Mouse (Mus musculus): Measurements from ENCODE around the gene Tbc1d25.

The Tbc1d25 gene

DNA sequence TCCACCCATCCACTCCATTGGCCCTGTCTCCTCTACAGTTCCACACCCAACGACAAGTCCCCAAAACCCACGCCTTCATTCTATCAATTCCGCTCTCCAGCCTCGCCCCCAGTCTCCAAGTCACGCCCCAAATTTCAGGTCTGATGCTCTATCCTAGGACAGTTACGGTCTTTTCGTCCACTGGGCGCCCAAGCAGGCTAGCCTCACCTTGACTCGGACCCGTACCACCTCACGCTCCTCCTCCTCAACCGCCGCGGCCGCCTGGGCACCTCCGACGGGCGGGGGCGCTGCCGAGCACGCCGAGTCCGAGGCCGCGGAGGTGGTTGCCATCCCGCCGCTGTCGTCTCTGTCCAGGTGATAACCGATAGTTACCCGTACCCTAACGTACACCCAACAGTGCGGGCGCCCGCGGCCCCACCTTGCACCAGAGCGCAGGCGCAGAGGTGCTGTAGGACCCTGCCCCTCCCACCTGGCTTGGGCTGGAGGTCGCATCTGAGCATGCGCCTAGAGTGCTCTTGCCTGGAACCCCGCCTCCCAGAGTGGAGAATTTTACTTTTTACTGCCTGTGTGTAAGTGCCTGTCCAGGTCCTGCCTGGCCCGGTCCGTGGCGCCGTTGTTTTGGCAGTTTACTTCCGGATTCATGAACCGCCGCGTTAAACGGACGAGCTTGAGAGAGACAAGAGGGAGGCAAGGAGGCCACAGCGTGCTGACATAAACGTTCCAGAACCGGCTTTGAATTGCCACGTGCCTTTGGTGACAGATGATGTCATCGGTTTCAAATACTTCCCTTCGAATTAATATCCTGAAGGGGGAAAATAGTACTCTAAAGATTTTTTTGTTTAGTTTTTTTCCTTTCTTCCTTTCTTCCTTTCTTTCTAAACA is at the start of gene Tbc1d25:
Gene Tbc1d25 (minus strand): TSS at position 678 of the 882 bp plus-strand sequence.
- in situ Hi-C loops (cut with MboI, MseI): no loop called here

DNA sequence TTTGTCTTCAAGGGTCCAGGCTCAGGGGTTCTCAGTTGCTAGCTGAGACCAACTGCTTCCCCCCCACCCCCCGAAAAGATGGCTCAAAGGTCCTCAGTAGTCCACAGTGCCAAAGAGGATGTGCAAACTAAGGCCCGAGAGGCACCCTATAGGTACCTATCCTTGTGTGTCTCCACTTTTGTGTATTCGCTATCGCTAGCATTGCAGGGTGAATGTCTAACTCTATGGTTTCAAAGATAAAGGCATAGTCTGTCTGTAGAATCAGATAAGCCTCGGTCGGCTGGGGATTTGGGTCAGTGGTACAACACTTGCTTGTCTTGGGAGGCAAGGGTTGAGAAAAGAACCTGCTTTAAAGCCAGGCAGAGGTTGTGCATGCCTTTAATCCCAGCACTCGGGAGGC is 47.5 kb upstream of the Tbc1d25 start:
- in situ Hi-C loops (cut with MboI, MseI): no loop called here

DNA sequence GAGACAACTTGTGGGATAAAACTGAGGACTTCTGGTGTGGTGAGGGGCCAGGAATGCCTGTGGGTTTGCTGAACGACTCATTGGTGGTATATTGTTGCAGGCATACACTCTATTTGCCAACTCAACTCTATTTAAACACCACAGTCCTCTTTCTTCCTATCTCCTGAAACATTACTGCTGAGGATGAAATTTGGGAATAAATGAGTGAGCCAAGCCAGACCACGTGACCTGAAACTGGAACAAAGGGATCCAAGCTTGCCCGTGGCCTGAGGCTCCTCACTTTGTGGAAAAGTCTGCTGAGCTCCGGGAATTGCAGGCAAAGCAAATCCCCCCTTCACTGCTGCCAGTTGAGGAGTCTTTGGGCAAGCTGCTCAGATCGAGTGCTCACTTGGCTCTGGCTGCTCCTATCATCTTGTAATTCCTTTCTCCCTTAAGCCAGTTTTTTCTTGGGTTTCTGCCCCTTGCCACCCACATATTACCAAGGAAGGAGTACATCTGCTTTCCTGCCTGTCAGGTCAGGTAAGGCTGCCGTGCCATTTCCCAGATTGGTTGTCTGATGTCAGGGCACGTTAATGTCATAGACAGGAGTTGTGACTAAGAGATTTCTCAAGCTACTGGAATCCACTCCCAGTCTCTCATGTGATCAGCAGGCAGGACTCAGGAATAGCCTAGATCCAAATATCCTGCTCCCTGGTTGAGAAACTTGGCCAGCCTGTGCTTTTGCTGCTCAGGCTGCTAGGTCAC is 46.9 kb upstream of the Tbc1d25 start:
- in situ Hi-C loops (cut with MboI, MseI): no loop called here

- in situ Hi-C loops (cut with MboI, MseI): no loop called here
Observed at GRCm38 (mm10) chrX:8222296-8222677, 46.3 kb upstream of the Tbc1d25 start.

GRCm38 (mm10) chrX:8219651-8220050 is 43.7 kb upstream of the Tbc1d25 start:
- in situ Hi-C loops (cut with MboI, MseI): no loop called here

- in situ Hi-C loops (cut with MboI, MseI): no loop called here
Observed at GRCm38 (mm10) chrX:8218114-8218513, 42.1 kb upstream of the Tbc1d25 start.

GRCm38 (mm10) chrX:8217383-8217782 is 41.4 kb upstream of the Tbc1d25 start:
- in situ Hi-C loops (cut with MboI, MseI): no loop called here

- in situ Hi-C loops (cut with MboI, MseI): no loop called here
Observed at GRCm38 (mm10) chrX:8211490-8212207, 35.7 kb upstream of the Tbc1d25 start.

GRCm38 (mm10) chrX:8209720-8210119 is 33.7 kb upstream of the Tbc1d25 start:
- in situ Hi-C loops (cut with MboI, MseI): no loop called here

DNA sequence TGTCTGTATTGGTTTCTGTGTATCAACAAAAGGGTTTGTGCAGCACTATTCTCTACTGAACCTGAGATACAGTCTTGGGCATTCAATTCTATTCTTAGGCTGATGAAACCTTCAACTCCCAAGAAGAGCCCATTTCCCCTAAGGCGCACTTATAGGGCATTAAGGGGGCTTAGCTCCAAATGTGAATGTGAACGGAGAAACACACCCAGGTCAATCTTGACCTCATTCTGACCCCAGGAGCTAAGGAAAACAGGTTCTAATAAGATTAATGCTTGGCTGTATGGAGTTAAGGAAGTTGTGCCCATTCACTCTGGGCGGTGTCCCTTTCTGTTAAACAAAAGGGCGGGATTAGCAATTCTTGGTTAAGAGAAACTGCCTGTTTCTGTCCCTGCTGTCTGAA is 31.2 kb upstream of the Tbc1d25 start:
- in situ Hi-C loops (cut with MboI, MseI): no loop called here

DNA sequence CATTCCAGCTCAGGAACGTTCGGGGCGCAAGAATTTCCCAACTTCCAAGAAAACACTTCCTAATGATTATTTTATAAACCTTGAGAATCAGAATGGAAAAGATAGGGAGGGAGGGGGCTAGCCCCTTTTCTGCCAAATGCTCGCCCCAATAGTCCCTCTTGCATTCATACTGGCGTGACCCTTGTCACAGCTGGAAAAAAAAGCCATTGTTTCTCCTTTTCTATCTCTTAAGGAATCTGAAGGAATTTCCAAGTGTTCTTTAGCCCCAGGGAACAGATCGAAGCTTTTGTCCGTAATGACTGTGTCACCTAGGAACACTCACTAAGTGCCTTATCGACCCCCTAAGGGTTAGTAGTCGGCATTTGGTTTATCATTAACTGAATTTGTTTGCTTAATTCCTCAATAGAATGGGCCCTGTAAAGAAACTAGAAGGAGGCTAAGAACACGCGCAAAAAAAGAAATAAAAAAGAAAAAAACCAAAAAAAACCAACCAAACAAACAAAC is 30.8 kb upstream of the Tbc1d25 start:
- in situ Hi-C loops (cut with MboI, MseI): no loop called here

GRCm38 (mm10) chrX:8206015-8206693 is 30.2 kb upstream of the Tbc1d25 start, which contains the start of gene Porcn:
TSS of gene Porcn (minus strand) at chrX:8206525.
- in situ Hi-C loops (cut with MboI, MseI): no loop called here

GRCm38 (mm10) chrX:8205551-8205950 is 29.6 kb upstream of the Tbc1d25 start:
- in situ Hi-C loops (cut with MboI, MseI): no loop called here

GRCm38 (mm10) chrX:8205088-8205487 is 29.1 kb upstream of the Tbc1d25 start:
- in situ Hi-C loops (cut with MboI, MseI): no loop called here

DNA sequence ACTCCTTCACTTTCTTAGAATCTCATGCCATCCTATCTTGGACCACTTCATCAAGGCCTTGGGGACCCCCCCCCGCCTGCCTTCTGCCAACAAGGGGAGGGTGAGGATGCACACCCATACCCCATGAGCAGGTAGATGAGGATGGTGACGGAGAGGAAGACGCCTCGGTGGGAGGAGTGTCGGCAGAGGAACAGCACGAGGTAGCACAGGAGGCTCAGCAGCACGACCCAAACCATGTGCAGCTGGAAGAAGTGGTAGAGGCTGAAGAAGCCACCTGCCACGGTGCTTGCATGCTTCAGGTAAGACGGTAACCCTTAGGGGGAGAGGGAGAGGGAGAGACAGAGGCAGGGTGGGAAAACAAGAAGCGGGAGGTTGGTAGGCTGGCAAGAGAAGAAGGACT is 28.1 kb upstream of the Tbc1d25 start:
- in situ Hi-C loops (cut with MboI, MseI): no loop called here

DNA sequence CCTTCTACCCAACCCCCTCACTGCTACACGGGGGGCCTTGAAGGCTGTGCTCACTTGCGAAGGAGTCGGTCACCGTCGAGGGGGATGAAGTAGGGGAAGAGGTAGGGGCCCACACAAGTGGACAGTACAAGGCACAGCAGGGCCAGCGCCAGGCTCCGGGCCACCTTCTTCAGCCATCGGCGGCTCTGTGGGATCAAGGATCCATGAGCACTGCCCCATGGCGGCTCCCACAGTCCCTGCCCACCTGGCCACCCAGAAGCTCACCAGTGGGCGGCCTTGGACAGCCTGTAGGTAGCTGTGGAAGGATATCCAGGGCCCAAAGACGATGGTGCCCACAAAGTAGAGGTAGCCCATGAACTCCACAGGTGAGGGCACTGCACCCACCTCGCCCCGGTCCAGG is 27.1 kb upstream of the Tbc1d25 start:
- in situ Hi-C loops (cut with MboI, MseI): no loop called here

DNA sequence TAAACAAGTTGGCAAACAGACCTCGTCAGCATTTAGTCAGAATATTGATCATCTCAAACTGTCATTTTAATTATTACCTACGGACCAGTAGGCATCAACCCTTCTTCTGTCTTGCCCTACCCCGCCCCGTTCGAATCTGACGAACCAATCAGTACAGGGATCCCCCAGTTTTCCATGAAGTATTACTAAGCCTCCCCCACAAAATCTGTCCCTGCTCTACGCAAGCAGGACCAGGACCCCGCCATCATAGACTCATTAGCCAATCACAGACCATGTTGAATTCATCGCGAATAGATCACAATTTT is 17.4 kb upstream of the Tbc1d25 start, which contains the start of gene Ebp:
Gene Ebp (minus strand): TSS at position 94 of the 305 bp plus-strand sequence.
- in situ Hi-C loops (cut with MboI, MseI): no loop called here

- in situ Hi-C loops (cut with MboI, MseI): no loop called here
Observed at GRCm38 (mm10) chrX:8192640-8193418, 16.8 kb upstream of the Tbc1d25 start.

DNA sequence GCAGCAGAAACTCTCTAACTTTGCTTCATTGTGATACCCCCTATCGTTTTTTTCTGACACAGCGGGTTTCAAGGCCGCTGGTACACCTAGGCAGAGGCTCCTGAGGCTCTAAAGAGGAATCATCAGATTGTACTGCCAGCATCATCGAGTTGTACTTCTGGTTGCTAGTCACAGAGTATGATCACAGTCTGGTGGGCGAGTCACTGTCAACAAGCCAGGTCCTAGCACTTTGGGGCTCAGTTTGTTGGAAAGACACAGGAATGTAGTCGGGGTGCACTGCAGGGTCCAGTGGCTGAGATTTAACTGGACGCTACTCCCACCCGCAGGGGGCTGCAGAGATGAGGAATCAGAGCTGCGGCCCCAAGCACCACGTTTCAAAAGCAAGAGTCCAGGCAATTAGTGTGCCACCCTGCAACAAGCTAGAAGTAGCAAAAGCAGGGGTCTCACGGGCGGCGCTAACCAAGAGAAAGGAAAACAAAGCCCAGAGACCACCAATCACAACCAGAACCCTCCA is 16.2 kb upstream of the Tbc1d25 start:
- in situ Hi-C loops (cut with MboI, MseI): no loop called here

DNA sequence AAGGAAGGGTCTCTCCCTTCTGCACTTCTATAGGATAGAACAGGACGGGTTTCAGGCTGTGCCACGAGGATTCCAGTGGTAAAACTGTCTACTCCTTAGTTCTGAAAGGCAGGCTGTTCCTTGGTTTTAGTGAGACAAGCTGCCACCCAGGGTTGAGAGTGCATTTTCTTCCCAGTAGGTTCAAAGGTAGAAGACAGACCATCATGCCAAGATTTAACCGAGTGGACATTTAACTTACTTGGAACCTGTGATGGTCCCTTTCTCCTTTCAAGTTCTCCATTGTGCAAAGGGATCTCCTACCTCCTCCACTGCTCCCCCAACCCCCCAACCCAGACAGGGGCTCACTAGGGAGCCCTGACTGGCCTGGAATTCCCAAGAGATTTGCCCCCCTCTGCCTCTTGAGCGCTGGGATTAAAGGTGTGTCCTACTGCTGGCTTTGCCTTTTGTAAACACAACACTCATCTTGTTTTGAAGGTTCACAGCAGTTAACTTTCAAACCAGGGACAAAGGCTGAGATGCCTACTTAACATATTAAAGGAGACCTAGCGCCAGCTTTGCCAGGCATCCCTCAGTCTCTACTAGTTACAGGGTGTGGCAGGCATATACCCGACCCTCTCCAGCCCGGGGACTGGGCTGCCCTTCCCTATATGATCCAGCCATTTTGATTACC is 7.0 kb upstream of the Tbc1d25 start:
- in situ Hi-C loops (cut with MboI, MseI): no loop called here
